Mouse (Mus musculus) forebrain, postnatal 0 days (tissue): Measurements from ENCODE around the gene Rcc1. TPM values are rescaled to one million over a fixed set of nuclear protein-coding genes. Genes with fewer than 3 reads are reported as not detected.

ENCODE experiments used
- ATAC-seq: fragments of 200-750 bp; cut with Nextera tagmentation; 2 replicates; pipeline ENCODE4 v1.8.0; 2017; ENCODE audit warnings: mild to moderate bottlenecking, moderate library complexity
- DNase-seq: peaks from one replicate; pipeline ENCODE4 v3.0.0-alpha.2; 2015
- H3K27ac ChIP-seq: fragments of 300-500 bp; sonication (generic); 2 replicates; pipeline ENCODE4 v1.5.1; 2014; ENCODE audit warnings: low read depth, mild to moderate bottlenecking, antibody characterized with exemption, low read length, moderate library complexity, mixed read lengths
- H3K27me3 ChIP-seq: fragments of 300-500 bp; sonication (generic); 2 replicates; pipeline ENCODE4 v1.6.1; 2014; ENCODE audit warnings: mild to moderate bottlenecking, low read length, mixed read lengths; ENCODE audit not compliant: insufficient read depth
- H3K36me3 ChIP-seq: fragments of 300-500 bp; sonication (generic); 2 replicates; pipeline ENCODE4 v1.6.1; 2014; ENCODE audit warnings: mild to moderate bottlenecking, moderate library complexity; ENCODE audit not compliant: insufficient read depth
- H3K4me1 ChIP-seq: fragments of 300-500 bp; sonication (generic); 2 replicates; pipeline ENCODE4 v1.6.1; 2014; ENCODE audit warnings: antibody characterized with exemption; ENCODE audit not compliant: insufficient read depth
- H3K4me2 ChIP-seq: fragments of 300-500 bp; sonication (generic); 2 replicates; pipeline ENCODE4 v1.6.1; 2014; ENCODE audit warnings: low read depth, mild to moderate bottlenecking, moderate library complexity
- H3K4me3 ChIP-seq: fragments of 300-500 bp; sonication (generic); 2 replicates; pipeline ENCODE4 v1.5.1; 2014; ENCODE audit warnings: low read depth, low read length, mixed read lengths
- H3K9ac ChIP-seq: fragments of 300-500 bp; sonication (generic); 2 replicates; pipeline ENCODE4 v1.6.1; 2014; ENCODE audit warnings: mild to moderate bottlenecking
- H3K9me3 ChIP-seq: fragments of 300-500 bp; sonication (generic); 2 replicates; pipeline ENCODE4 v1.6.1; 2016; ENCODE audit warnings: low read length
- CTCF ChIP-seq: sonication (generic); IDR thresholded peaks from 2 replicates; pipeline ENCODE4 v1.5.1; 2016; ENCODE audit warnings: antibody characterized with exemption, control low read depth, low read depth
- WGBS: fragments of 180-500 bp; shearing (Covaris S2); extraction: QIAGEN DNeasy Blood & Tissue Kit; methylation state at CpG from one replicate; pipeline ENCODE4 v1.1.7; 2014; 5-methylcytosine and 5-hydroxymethylcytosine counted together
- polyA plus RNA-seq: library from polyadenylated mRNA; unstranded; fragments of >200 nt; fragmentation: Nextera tagmentation; extraction: Ambion mirVana; gene quantifications from 2 replicates; pipeline ENCODE4 v1.2.1, GENCODE M21; 2015
- total RNA-seq: library from RNA; depleted of rRNA; stranded (reverse); fragments of >200 nt; gene quantifications from 2 replicates; pipeline ENCODE4 v1.2.3, GENCODE M21; 2014

The Rcc1 gene
- total and polyA plus RNA-seq, 2 experiments from 2014 or later = 22.4 to 23.3 TPM

DNA sequence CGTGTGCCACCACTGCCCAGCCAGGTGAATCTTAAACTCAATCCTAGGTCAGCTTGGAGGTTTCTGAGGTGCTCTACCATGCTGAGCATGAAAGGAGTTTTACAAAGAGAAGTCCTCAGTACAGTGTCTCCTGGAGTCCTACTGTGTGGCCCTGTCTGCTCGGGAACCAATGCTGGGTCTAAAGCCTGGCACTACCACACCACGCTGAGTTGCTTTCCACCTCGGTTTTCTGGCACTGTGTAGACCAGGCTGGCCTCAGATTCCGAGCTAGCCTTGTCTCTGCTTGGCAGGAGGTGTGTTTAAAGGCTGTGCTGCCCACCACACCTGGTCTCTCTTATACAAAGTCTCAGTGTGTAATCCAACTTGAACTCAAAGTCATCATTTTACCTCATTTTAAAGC is 40.8 kb downstream of the Rcc1 start:
- H3K4me1 ChIP-seq = peaks cover 12% of the 10 kb centered on the region; the same call in 1 of the 2 replicates
- no peak overlapping the region for H3K27ac ChIP-seq
- WGBS = 88% methylated on average over 5 of the region's 5 CpGs
- H3K4me2 ChIP-seq = no peak overlapping the region
- ATAC-seq (no peak), DNase-seq (no peak)
- no peaks in the 10 kb centered on the region for H3K9me3 ChIP-seq
- H3K4me3 ChIP-seq = no peak overlapping the region
- no peaks in the 10 kb centered on the region for H3K27me3 ChIP-seq
- H3K9ac ChIP-seq = no peak overlapping the region
- no peak for TF ChIP-seq CTCF
- H3K36me3 ChIP-seq = peaks cover 48% of the 10 kb centered on the region

DNA sequence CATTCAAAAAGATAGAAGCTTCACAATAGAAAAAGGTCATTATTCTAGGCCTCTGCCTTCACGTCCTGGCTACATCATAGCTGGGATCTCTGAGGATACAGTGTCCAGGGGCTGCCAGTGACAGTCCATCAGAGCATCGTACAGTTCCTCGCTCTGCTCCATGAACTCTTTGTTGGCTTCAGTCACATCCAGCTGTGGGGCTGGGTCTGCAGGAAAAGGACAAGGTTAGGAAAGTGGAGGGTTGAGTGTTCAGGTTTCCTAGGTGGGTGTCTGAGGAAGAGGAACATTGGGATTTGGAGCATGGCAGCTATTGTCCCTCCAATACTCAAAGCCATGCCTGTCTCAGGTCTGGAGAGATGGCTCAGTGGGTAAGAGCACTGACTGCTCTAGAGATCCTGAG is 41.6 kb downstream of the Rcc1 start:
- no peak overlapping the region for H3K9ac ChIP-seq
- TF ChIP-seq CTCF = no peak
- no peaks in the 10 kb centered on the region for H3K27me3 ChIP-seq
- H3K4me1 ChIP-seq = peaks cover 12% of the 10 kb centered on the region; the same call in 1 of the 2 replicates
- peaks cover 46% of the 10 kb centered on the region for H3K36me3 ChIP-seq
- H3K4me2 ChIP-seq = no peak overlapping the region
- ATAC-seq (no peak), DNase-seq (no peak)
- 64% methylated on average over 3 of the region's 3 CpGs for WGBS
- no peak overlapping the region for H3K27ac ChIP-seq
- H3K4me3 ChIP-seq = no peak overlapping the region
- no peaks in the 10 kb centered on the region for H3K9me3 ChIP-seq

DNA sequence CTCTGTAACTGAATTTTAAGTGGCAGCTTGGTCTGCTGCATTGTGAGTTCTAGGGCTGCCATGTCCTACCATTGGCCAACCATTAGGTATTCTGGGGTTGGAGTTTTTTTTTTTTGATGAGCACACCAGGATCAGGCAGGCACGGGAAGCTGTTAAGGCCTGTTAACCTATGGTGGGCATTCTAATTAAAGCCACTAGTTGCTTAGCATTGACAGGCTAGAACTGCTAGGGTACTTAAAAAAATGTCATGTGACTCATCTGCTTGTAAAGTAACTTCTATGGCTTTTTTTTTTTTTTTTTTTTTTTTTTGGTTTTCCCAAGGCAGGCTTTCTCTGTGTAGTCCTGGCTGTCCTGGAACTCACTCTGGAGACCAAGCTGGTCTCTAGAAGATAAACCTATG is 42.2 kb downstream of the Rcc1 start:
- WGBS = 26% methylated on average over 1 of the region's 1 CpGs
- peaks cover 40% of the 10 kb centered on the region for H3K36me3 ChIP-seq

DNA sequence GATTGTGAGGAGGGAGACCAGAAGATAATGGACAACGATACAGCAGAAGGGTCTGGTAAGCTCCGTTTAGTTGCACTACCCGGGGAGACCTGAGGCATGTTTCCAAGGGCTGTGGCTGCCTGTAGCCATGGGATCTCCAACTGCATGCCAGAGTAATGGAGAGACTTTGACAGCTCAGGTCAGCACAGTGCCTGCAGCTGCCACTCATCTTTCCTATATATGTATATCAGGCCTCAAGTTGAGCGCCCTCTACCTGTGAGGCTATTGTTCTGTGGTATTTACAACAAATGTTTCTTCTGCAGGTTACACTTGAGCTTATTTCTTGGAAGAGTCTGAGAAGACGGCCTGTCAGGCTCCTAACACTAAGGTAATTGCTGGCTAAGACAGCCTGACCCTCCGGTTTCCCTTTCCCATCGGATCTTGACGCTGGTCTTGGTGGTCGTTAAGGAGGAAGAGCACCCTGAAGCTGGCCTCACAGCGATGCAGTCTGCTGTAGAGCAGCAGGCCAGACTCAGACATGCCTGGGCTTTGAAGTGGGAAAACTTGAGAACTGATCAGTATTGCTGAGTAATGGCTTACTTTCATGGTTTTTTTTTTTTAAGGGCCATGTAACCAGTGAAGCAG is 43.4 kb downstream of the Rcc1 start:
- H3K27ac ChIP-seq = peak overlapping the region; percentile 97
- H3K27me3 ChIP-seq = no peaks in the 10 kb centered on the region
- H3K36me3 ChIP-seq = peaks cover 32% of the 10 kb centered on the region
- TF ChIP-seq CTCF = peak; percentile 61
- peak overlapping the region; percentile 81 for H3K4me2 ChIP-seq
- H3K9ac ChIP-seq = peak overlapping the region; percentile 97
- no peak for DNase-seq
- peak overlapping the region; percentile 76 for H3K4me3 ChIP-seq
- ATAC-seq = no peak
- H3K9me3 ChIP-seq = no peaks in the 10 kb centered on the region
- H3K4me1 ChIP-seq = peaks cover 12% of the 10 kb centered on the region; the same call in 1 of the 2 replicates
- WGBS = 29% methylated on average over 10 of the region's 10 CpGs

More for the DNA sequence above, 42.2 kb downstream of the Rcc1 start:
- H3K4me2 ChIP-seq = no peak overlapping the region
- H3K9ac ChIP-seq = no peak overlapping the region
- no peaks in the 10 kb centered on the region for H3K9me3 ChIP-seq
- no peak for TF ChIP-seq CTCF
- no peaks in the 10 kb centered on the region for H3K27me3 ChIP-seq
- H3K4me3 ChIP-seq = no peak overlapping the region
- H3K27ac ChIP-seq = no peak overlapping the region
- ATAC-seq (no peak), DNase-seq (no peak)
- peaks cover 12% of the 10 kb centered on the region; the same call in 1 of the 2 replicates for H3K4me1 ChIP-seq

DNA sequence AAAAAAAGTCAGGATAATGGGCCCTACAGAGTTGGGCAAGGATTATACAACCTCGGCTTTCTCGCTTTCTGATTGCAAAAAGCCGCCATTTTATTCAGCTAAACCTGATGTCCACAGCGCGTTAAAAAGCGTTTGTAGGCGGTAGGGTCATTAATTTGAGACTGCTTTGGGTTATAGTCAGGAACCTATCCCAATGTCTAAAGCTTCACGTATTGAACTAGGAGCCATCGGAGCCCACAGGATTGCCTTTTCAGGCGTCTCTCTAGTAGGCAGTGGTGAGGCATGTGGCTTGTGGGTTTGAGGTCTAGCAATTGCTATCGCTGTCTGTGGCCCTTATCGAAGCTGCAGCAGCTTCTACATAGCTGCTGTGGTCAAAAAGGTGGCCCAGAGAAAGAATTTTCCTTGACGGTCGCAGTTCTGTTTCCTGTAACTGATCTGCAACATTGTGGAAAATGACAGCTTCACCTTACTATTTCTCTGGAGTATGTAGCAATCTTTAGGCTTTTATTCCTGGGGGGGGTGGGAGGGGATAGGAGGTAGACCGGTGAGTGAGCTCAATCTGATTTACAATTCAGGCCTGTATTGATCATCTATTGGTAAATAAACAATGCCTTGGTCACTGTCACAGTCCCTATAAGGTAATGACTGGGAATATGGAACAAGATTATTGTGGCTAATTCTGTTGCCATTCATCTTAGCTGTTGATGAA is 44.1 kb downstream of the Rcc1 start:
- Histone ChIP-seq H3K36me3 (peaks cover 32% of the 10 kb centered on the region), H3K4me3 (peak overlapping the region; percentile 76), H3K9ac (peak overlapping the region; percentile 97), H3K27ac (peak overlapping the region; percentile 97), H3K4me2 (peak overlapping the region; percentile 81), H3K4me1 (peaks cover 12% of the 10 kb centered on the region; the same call in 1 of the 2 replicates), H3K9me3 (no peaks in the 10 kb centered on the region), H3K27me3 (no peaks in the 10 kb centered on the region)
- DNase-seq = peak; percentile 73
- peak; percentile 32; the same call in 1 of the 2 replicates for ATAC-seq
- no peak for TF ChIP-seq CTCF
- 2% methylated on average over 15 of the region's 15 CpGs for WGBS

DNA sequence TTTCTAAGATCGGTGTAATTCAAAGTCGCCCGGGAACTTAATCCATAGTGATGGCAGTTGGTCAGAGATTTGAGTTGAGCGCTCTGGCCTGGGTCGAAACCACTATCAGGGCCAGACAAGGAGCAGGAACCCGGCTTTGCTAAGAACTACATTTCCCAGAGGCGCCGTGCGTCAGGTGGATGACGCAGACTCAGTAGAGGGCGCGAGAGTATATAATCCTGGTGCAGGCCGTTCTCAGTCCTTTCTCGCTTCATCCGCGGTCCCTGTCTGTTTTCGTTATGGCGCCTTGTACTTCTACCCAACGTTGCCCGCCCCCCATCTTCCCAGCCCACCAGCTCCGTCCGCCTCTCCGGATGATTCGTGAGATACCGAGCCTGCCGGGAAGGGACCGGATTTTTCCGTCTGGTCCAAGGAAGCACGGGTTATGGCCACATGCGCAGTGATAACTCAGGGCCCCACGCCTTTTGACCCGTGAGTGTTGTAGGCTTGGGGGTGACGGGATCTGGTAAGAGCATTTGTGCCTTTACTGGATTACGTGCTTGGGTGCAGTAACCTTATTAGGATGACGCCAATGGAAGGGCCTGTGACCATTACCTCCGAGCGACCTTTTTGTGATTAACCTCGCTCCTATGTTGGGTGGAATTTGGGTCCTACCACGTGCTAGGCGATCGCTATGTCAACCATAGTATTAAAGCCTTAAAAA is 44.8 kb downstream of the Rcc1 start:
- peak; percentile 95 for ATAC-seq
- no peaks in the 10 kb centered on the region for H3K27me3 ChIP-seq
- WGBS = 1% methylated on average over 41 of the region's 41 CpGs

More for the DNA sequence above, 44.8 kb downstream of the Rcc1 start:
- Histone ChIP-seq H3K4me1 (peaks cover 12% of the 10 kb centered on the region; the same call in 1 of the 2 replicates), H3K9ac (peak overlapping the region; percentile 97), H3K9me3 (no peaks in the 10 kb centered on the region), H3K36me3 (peaks cover 25% of the 10 kb centered on the region), H3K4me2 (peak overlapping the region; percentile 81), H3K4me3 (peak overlapping the region; percentile 76), H3K27ac (peak overlapping the region; percentile 97)
- peak; percentile 95 for DNase-seq
- TF ChIP-seq CTCF = 0 out of 2 replicates have a peak, but pooled peaks have one; percentile 17
